Mouse (Mus musculus): Measurements from ENCODE around the gene Haghl.

DNA sequence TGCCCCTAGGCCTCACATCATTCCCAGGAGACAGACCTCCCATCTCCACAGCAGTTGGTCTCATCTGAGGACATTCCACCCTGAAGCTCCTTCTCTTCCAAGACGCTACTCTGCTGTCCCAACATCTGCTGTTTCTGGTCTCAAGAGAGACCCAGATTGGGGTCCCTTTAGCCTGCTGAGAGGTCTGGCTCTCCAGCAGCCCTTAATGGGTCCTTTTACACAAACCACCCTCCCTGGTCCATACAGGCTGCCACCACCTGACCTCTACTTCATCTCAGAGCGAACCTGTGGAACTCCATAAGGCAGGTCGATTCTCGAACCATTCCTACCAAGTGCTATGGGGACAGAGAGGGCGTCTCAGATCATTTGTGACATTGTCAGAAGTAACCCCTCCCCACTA, 22.6 kb upstream of the Haghl start:
- no peak for TF ChIP-seq CTCF (IDR thresholded peaks at IDR 0.05; ENCODE audit: extremely low read depth, insufficient read depth, low read length)
- no peak for TF ChIP-seq POLR2A (IDR thresholded peaks at IDR 0.05; ENCODE audit: extremely low read depth, insufficient read depth, low read length)
